Mouse (Mus musculus) naive thymus-derived CD4-positive, alpha-beta T cell, adult 2 months (primary cell): Measurements from ENCODE around the gene Mettl3.

Experiments used
- DNase-seq: peaks from one replicate; pipeline ENCODE4 v3.0.0-alpha.2; 2011; ENCODE audit warnings: low read depth

The Mettl3 gene

GRCm38 (mm10) chr14:52284191-52284590 lies 20.7 kb downstream of the Mettl3 start:
- DNase-seq, result no peak

- no peak for DNase-seq
Observed at GRCm38 (mm10) chr14:52283629-52284028, 21.3 kb downstream of the Mettl3 start.

- DNase-seq, result no peak
Observed at GRCm38 (mm10) chr14:52279747-52280120, 25.2 kb downstream of the Mettl3 start.

GRCm38 (mm10) chr14:52278932-52279746 lies 25.8 kb downstream of the Mettl3 start, which contains the start of the genes Tox4 and Rab2b:
TSS of gene Tox4 (plus strand) at chr14:52279146.
TSS of gene Rab2b (minus strand) at chr14:52279545.
- DNase-seq, result peak; percentile 100

GRCm38 (mm10) chr14:52277210-52277609 lies 27.7 kb downstream of the Mettl3 start:
- no peak for DNase-seq

DNA sequence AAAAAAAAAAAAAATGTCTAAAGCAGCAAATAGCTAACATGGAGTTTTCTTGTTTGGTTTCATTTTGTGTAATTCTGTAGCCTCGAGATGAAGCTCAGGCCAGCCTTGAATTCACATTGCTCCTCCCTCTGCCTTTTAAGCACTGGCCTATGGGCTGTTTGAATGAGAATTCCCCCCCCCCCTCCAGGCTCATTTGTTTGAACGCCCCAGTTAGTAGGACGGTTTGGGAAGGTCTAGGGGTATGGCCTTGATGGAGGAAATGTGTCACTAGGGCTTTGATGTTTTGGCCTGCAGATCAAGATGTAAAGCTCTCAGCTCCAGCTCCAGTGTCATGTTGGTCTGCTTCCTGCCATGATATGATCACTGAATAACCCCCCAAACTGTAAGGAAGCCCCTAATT lies 32.1 kb downstream of the Mettl3 start:
- DNase-seq, result no peak

DNA sequence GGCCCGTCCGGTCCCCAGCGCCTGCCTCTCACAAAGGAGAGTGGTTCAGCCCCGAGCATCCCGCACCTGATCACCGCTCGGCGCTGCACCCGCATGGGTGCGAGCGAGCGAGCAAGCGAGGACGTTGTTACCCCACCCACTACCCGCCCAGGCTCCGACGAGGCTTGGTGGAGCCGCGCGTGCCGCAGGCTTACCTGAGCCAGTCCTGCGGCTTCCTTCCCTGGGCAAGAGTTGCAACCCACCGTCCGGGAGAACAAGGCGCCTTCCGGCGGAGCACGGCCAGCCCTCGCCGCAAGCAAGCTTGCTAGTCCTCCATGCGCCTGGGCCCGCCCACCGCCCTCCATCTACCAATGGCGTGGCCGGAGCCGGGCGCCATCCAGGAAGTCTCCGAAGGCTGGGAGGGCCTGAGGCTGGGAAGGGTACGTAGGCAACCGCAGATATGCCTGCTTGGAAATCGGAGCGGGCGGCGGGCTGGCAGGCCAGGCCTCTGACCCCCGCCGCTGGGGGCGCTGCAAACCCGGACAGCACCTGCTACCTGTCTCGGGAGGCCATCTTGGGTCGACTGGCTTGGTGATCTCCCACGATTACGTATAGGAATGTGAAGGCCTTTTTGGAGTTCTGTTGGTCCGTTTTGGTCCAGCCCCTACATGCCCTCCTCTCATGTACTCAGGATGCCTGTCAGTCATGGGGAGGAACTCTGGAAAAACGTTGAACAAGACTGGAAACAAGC lies 47.3 kb downstream of the Mettl3 start, which contains the start of gene Chd8:
Gene Chd8 (minus strand): TSS at position 297 of the 730 bp plus-strand sequence.
- DNase-seq, result peak; percentile 97

DNA sequence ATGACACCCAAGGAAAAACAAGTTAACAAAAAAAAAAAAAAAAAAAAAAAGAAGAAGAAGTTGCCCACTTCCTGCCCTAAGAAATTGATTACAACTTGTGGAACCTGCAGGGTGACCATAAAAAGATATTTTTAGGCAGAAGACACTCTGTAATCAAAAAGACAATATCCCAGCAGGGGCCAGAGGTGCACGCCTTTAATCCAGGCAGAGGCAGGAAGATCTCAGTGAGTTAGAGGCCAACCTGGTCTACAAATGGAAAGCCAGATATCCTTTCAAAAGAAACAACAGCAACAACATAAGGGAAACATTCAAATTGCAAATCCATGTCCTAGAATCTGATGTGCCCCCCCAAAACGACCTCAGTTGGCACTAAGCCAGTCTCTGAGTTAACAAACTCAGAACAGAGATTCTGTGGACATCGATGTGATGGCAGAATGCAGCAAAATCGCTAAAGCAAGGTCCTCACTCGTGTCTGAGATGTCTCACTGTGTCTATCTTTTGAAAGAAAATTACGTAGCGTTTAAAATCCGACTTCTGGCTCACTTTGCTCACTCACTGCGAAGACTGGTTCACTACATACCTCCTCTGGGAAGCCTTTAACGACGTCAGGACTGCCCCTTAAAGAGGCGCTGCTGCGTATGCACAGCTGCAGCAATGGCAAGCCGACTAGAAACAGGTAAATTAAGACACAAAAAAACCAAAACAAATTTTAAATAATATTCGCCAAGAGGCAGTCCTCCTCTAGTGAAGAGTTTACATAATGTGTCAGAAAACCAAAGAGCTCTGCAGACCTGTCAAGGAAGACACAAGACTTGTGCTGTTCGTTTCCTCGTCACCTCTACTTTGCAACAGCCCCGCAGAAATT lies 48.4 kb downstream of the Mettl3 start:
- peak; percentile 51 for DNase-seq

GRCm38 (mm10) chr14:52246129-52246528 lies 58.8 kb downstream of the Mettl3 start:
- no peak for DNase-seq
